ENCODE assay signal across 22 mouse cellular contexts in genomic region chr9:96789906-96790305, GRCm38 (mm10). TPM values are rescaled to one million over a fixed set of nuclear protein-coding genes. Genes with fewer than 3 reads are reported as not detected.
DNase-seq lines count a peak whose midpoint lies in the region; ATAC-seq and TF ChIP-seq lines count a peak whose summit lies in the region.
"Had no signal": no experiment of that assay in that cellular context is flagged by ENCODE, and none has a peak within 500 bp of the region (broad histone marks: within the 10 kb centered on the region; RNA-seq: fewer than 3 reads in every experiment).

No protein-coding gene starts in this region.

- no peak overlapping the region for H3K9ac ChIP-seq in stomach, postnatal 0 days (ENCODE audit: low read length)
- H3K9ac ChIP-seq in forebrain, embryonic 15.5 days (replicated peaks), result no peak overlapping the region
- H3K9ac ChIP-seq: forebrain, embryonic 12.5 days; hindbrain, embryonic 12.5 days; hindbrain, embryonic 15.5 days had no signal

- no peak for ATAC-seq in stomach, postnatal 0 days (ENCODE audit: low FRiP score, low TSS enrichment)
- ATAC-seq in forebrain, embryonic 15.5 days (replicated peaks), result no peak
- ATAC-seq: activated CD4-positive, CD25-positive, alpha-beta regulatory T cell, adult 4 months; forebrain, embryonic 16.5 days had no signal

- no peak overlapping the region for H3ac ChIP-seq in myocyte (ENCODE audit: control insufficient read depth, insufficient read length)

- no peak for TF ChIP-seq CTCF in embryonic fibroblast, embryonic 13.5 days (IDR thresholded peaks at IDR 0.05; ENCODE audit: borderline replicate concordance, insufficient read depth, low read length)
- TF ChIP-seq CTCF in stomach, postnatal 0 days (IDR thresholded peaks at IDR 0.05; ENCODE audit: low read depth), result no peak

- peaks cover 4% of the 10 kb centered on the region for H3K4me1 ChIP-seq in embryonic fibroblast, embryonic 13.5 days (ENCODE audit: control insufficient read depth, insufficient read depth, low read length)
- no peaks in the 10 kb centered on the region for H3K4me1 ChIP-seq in stomach, postnatal 0 days (replicated peaks; ENCODE audit: control insufficient read depth, insufficient read depth)
- no peaks in the 10 kb centered on the region for H3K4me1 ChIP-seq in forebrain, embryonic 15.5 days
- H3K4me1 ChIP-seq: forebrain, embryonic 12.5 days; hindbrain, embryonic 12.5 days; hindbrain, embryonic 15.5 days had no signal

- no peaks in the 10 kb centered on the region for H3K9me3 ChIP-seq in stomach, postnatal 0 days (ENCODE audit: control insufficient read depth, low read length)
- H3K9me3 ChIP-seq in forebrain, embryonic 15.5 days, result no peaks in the 10 kb centered on the region
- H3K9me3 ChIP-seq: forebrain, embryonic 12.5 days; G1E; hindbrain, embryonic 12.5 days; hindbrain, embryonic 15.5 days had no signal

- H3K4me2 ChIP-seq in myocyte (ENCODE audit: low read depth), result peak overlapping the region; percentile 20
- no peak overlapping the region for H3K4me2 ChIP-seq in stomach, postnatal 0 days (replicated peaks; ENCODE audit: low read depth)
- no peak overlapping the region for H3K4me2 ChIP-seq in forebrain, embryonic 15.5 days (replicated peaks)
- H3K4me2 ChIP-seq: forebrain, embryonic 12.5 days; heart, embryonic 11.5 days; hindbrain, embryonic 12.5 days; hindbrain, embryonic 15.5 days had no signal

- H3K27me3 ChIP-seq in myocyte (ENCODE audit: control insufficient read depth, insufficient read depth, insufficient read length), result no peaks in the 10 kb centered on the region
- H3K27me3 ChIP-seq in stomach, postnatal 0 days (ENCODE audit: control insufficient read depth, insufficient read depth, low read length), result no peaks in the 10 kb centered on the region
- no peaks in the 10 kb centered on the region for H3K27me3 ChIP-seq in forebrain, embryonic 15.5 days
- H3K27me3 ChIP-seq: CH12.LX; forebrain, embryonic 12.5 days; hindbrain, embryonic 12.5 days; hindbrain, embryonic 15.5 days had no signal

- no peak for TF ChIP-seq EP300 in stomach, postnatal 0 days (optimal IDR thresholded peaks at IDR 0.05)

- no peak for TF ChIP-seq POLR2A in embryonic fibroblast, embryonic 13.5 days (IDR thresholded peaks at IDR 0.05; ENCODE audit: low read depth, low read length)
- TF ChIP-seq POLR2A in myocyte (IDR thresholded peaks at IDR 0.05; ENCODE audit: insufficient read length, low read depth), result no peak

- WGBS in stomach, postnatal 0 days, result 69% methylated on average over 3 of the region's 3 CpGs
- WGBS in forebrain, embryonic 15.5 days, result 66% methylated on average over 3 of the region's 3 CpGs

- peak; percentile 37 for DNase-seq in heart, adult 11 months
- DNase-seq in heart, adult 18-20 months, result no peak
- peak; percentile 66 for DNase-seq in NIH3T3 (ENCODE audit: low read depth)
- no peak for DNase-seq in stomach, postnatal 0 days (ENCODE audit: low spot score)
- no peak for DNase-seq in yolk sac, embryonic 10.5 days (ENCODE audit: low spot score)
- DNase-seq: adrenal gland, postnatal 10 days; cerebellum, adult 9-10 months; cerebellum, postnatal 14 days; gastrocnemius, adult 2 months; gastrocnemius, postnatal 14 days; kidney, adult 11 months had no signal

- no peaks in the 10 kb centered on the region for H3K79me2 ChIP-seq in myocyte (ENCODE audit: control insufficient read depth, insufficient read depth)

- H3K4me3 ChIP-seq in embryonic fibroblast, embryonic 13.5 days (ENCODE audit: insufficient read depth, low read length), result no peak overlapping the region
- no peak overlapping the region for H3K4me3 ChIP-seq in myocyte
- no peak overlapping the region for H3K4me3 ChIP-seq in stomach, postnatal 0 days (ENCODE audit: low read depth, low read length)
- H3K4me3 ChIP-seq in forebrain, embryonic 15.5 days, result no peak overlapping the region
- H3K4me3 ChIP-seq: forebrain, embryonic 12.5 days; gastrocnemius, adult 2 months; hindbrain, embryonic 12.5 days; hindbrain, embryonic 15.5 days had no signal

- no peaks in the 10 kb centered on the region for H3K36me3 ChIP-seq in myocyte (ENCODE audit: control insufficient read depth, insufficient read depth)
- no peaks in the 10 kb centered on the region for H3K36me3 ChIP-seq in stomach, postnatal 0 days (ENCODE audit: control insufficient read depth, insufficient read depth, low read length)
- no peaks in the 10 kb centered on the region for H3K36me3 ChIP-seq in forebrain, embryonic 15.5 days
- H3K36me3 ChIP-seq: forebrain, embryonic 12.5 days; G1E; hindbrain, embryonic 12.5 days; hindbrain, embryonic 15.5 days had no signal

- H3K27ac ChIP-seq in embryonic fibroblast, embryonic 13.5 days (ENCODE audit: insufficient read depth, low read length), result peak overlapping the region; percentile 82
- H3K27ac ChIP-seq in stomach, postnatal 0 days (replicated peaks), result no peak overlapping the region
- H3K27ac ChIP-seq in forebrain, embryonic 15.5 days (replicated peaks), result no peak overlapping the region
- H3K27ac ChIP-seq: forebrain, embryonic 12.5 days; gastrocnemius, adult 2 months; hindbrain, embryonic 12.5 days; hindbrain, embryonic 15.5 days had no signal

TF ChIP-seq in myocyte, 11 proteins besides CTCF, POLR2A, EP300 and RAD21:
- TF ChIP-seq USF1 (IDR thresholded peaks at IDR 0.05; ENCODE audit: low read depth) (no peak), MAX (IDR thresholded peaks at IDR 0.05; ENCODE audit: low read depth) (no peak), E2F4 (IDR thresholded peaks at IDR 0.05; ENCODE audit: insufficient read depth) (no peak), TCF3 (IDR thresholded peaks at IDR 0.05; ENCODE audit: insufficient read length, low read depth) (no peak), REST (IDR thresholded peaks at IDR 0.05; ENCODE audit: insufficient read depth, insufficient read length) (no peak), TCF12 (IDR thresholded peaks at IDR 0.05; ENCODE audit: insufficient read depth, poor library complexity, severe bottlenecking) (no peak), SRF (IDR thresholded peaks at IDR 0.05; ENCODE audit: control insufficient read depth, insufficient read length, low read depth) (no peak), MYOG (IDR thresholded peaks at IDR 0.05; ENCODE audit: control insufficient read depth in 1 of 3, insufficient read depth in 1 of 3, insufficient read length in 2 of 3, low read depth in 2 of 3) (no peak), POLR2AphosphoS2 (IDR thresholded peaks at IDR 0.05; ENCODE audit: insufficient read length, low read depth) (no peak), CEBPB (IDR thresholded peaks at IDR 0.05; ENCODE audit: insufficient read depth, poor library complexity, severe bottlenecking) (no peak), MYOD1 (IDR thresholded peaks at IDR 0.05; ENCODE audit: control insufficient read depth in 1 of 3, insufficient read length in 2 of 3, low read depth in 2 of 3) (no peak)

RNA-seq across cellular contexts. Expression of gene Zbtb38, which starts 37.3 kb away (rescaled TPM):
- 10 to 100 TPM; 34.7 to 42.9 TPM for total RNA-seq in heart, adult 18-20 months (2021)
- 33.6 and 47.0 TPM in 2 replicates for polyA plus RNA-seq in embryonic fibroblast, embryonic 13.5 days (2011; ENCODE audit: insufficient read length, low read depth, missing spikeins)
- polyA plus RNA-seq in myocyte (2012; fragmentation: generic; extraction: Trizol), result 9.1 TPM
- polyA plus RNA-seq in stomach, postnatal 0 days (2015; fragmentation: Nextera tagmentation; extraction: Ambion mirVana), result 13.9 and 15.3 TPM in 2 replicates
- polyA plus RNA-seq in forebrain, embryonic 15.5 days (2015; fragmentation: Nextera tagmentation; extraction: Ambion mirVana), result 48.2 and 51.0 TPM in 2 replicates

Comparison
In these comparisons a context has a peak if more than half of its experiments do, and no peak if none do; other contexts are left out.
1. DNase-seq: peak in heart, adult 11 months (single experiment) and NIH3T3 (single experiment); none in heart, adult 18-20 months (0 of 2), stomach, postnatal 0 days (single experiment) and yolk sac, embryonic 10.5 days (single experiment).